ENCODE assay signal across 8 mouse cellular contexts in the genomic region with DNA sequence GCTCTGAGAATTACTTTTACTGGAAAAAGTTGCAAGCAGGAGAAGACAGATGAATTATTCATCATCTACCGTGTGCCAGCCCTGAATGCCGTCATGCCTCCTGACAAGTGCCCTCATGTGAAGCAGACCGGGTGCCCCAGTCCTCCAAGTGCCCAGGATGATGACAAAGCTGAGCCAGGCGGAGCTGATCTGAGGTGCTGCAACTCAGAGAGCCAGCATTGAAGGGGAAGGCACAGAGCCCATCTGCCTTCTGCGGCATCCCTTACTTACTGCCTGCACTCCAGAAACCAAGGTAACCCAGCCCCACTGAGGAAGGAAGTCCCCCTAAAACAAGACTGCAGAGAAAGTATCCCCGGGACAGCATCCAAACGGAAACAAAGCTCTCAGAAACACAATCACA.
DNase-seq lines count a peak whose midpoint lies in the region; ATAC-seq lines count a peak whose summit lies in the region.
"Had no signal": no experiment of that assay in that cellular context is flagged by ENCODE, and none has a peak within 500 bp of the region (broad histone marks: within the 10 kb centered on the region; RNA-seq: fewer than 3 reads in every experiment).

No protein-coding gene starts in this region.

- no peaks in the 10 kb centered on the region for H3K36me3 ChIP-seq in kidney, embryonic 15.5 days

- no peaks in the 10 kb centered on the region for H3K27me3 ChIP-seq in kidney, embryonic 15.5 days

- H3K9me3 ChIP-seq in kidney, embryonic 15.5 days (replicated peaks): no peaks in the 10 kb centered on the region

- H3K9ac ChIP-seq in kidney, embryonic 15.5 days: no peak overlapping the region

- peaks cover 23% of the 10 kb centered on the region for H3K4me1 ChIP-seq in kidney, embryonic 15.5 days

- no peak overlapping the region for H3K4me2 ChIP-seq in kidney, embryonic 15.5 days

- DNase-seq in kidney, adult 18-20 months: peak; percentile 61
- peak; percentile 86 for DNase-seq in cerebellum, adult 9-11 months
- DNase-seq in heart, postnatal 36 days: peak; percentile 31 to 57
- peak; percentile 29 to 44 for DNase-seq in right cerebral cortex, adult 2 months (ENCODE audit: low spot score in 2 of 2)
- no peak for DNase-seq in T-cell, adult 2 months (ENCODE audit: low spot score)
- DNase-seq in layer of hippocampus, adult 9-10 months (ENCODE audit: low spot score): no peak
- DNase-seq: thymus, postnatal 14 days had no signal

- H3K4me3 ChIP-seq in kidney, embryonic 15.5 days (replicated peaks): no peak overlapping the region

- 81% methylated on average over 7 of the region's 7 CpGs for WGBS in kidney, embryonic 15.5 days

- no peak overlapping the region for H3K27ac ChIP-seq in kidney, embryonic 15.5 days

- ATAC-seq in kidney, embryonic 15.5 days (replicated peaks; ENCODE audit: low FRiP score): no peak

- intact Hi-C loops in heart, postnatal 36 days (cut with DNase I): loop anchor here (2.0 kb wide), 1 partner anchor 42 kb away; no protein-coding TSS in a partner anchor

Comparison
In these comparisons a context has a peak if more than half of its experiments do, and no peak if none do; other contexts are left out.
1. DNase-seq: peak in kidney, adult 18-20 months (single experiment), cerebellum, adult 9-11 months (single experiment), heart, postnatal 36 days (2 of 2) and right cerebral cortex, adult 2 months (2 of 2); none in T-cell, adult 2 months (single experiment) and layer of hippocampus, adult 9-10 months (single experiment).